ENCODE assay signal across 8 mouse cellular contexts in the genomic region with DNA sequence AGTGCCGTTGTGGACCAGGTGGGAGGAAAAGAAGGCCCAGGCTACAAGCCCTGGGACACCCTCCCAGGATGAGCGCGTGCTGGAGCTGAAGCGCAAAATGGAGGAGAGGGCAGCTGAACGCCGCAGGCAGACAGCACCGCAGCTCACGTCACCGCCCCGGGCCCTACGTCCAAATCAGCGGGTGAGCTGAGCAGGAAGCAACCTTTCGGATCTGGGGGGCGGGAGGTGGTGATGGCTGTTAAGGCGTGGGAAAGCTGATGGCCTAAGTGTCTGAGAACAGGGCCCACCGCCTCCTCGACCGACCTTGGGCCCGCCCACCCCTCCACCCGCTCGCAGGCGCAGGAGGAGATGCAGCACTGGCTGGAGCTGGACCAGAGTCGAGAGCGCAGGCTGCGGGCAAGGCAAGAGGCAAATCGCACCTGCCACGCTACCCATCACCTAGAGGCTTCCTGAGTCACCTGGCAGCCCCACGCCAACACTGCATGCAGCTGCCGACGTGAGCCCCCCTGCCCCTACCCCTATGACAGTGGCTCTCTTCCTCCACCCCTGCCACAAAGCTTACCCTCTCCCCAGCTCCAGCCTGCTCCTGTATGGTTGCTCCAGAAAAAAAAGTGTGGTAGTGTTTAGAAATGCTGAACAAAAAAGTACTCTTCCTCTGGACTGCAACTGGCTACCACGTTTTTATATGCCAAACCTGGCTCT. TPM values are rescaled to one million over a fixed set of nuclear protein-coding genes. Genes with fewer than 3 reads are reported as not detected.
DNase-seq lines count a peak whose midpoint lies in the region; ATAC-seq lines count a peak whose summit lies in the region.

No protein-coding gene starts in this region.

- peak; percentile 8 for DNase-seq in layer of hippocampus, adult 9-11 months
- DNase-seq in layer of hippocampus, adult 9-10 months (ENCODE audit: low spot score) = no peak
- peak; percentile 56 to 68 for DNase-seq in cerebellum, postnatal 25 days
- DNase-seq in kidney, postnatal 4 days = peak; percentile 59 to 73
- DNase-seq in lung, postnatal 14 days = peak; percentile 6
- DNase-seq in retina, postnatal 1 day = peak; percentile 61
- DNase-seq in spleen, postnatal 14 days (ENCODE audit: low spot score in 2 of 2) = no peak

- no peak overlapping the region for H3K27ac ChIP-seq in heart, embryonic 11.5 days (ENCODE audit: low read depth, low read length)

- ATAC-seq in heart, embryonic 11.5 days (replicated peaks; ENCODE audit: insufficient number of reproducible peaks, low FRiP score, low TSS enrichment) = peak; percentile 47; the same call in 1 of the 2 replicates

- H3K36me3 ChIP-seq in heart, embryonic 11.5 days (ENCODE audit: control insufficient read depth, insufficient read depth, low read length) = no peaks in the 10 kb centered on the region

- no peaks in the 10 kb centered on the region; the same call in 1 of the 2 replicates for H3K4me1 ChIP-seq in heart, embryonic 11.5 days (ENCODE audit: control insufficient read depth, insufficient read depth, low read length)

- H3K4me2 ChIP-seq in heart, embryonic 11.5 days = peak overlapping the region; percentile 60

- no peaks in the 10 kb centered on the region for H3K9me3 ChIP-seq in heart, embryonic 11.5 days (replicated peaks; ENCODE audit: control insufficient read depth, low read length)

- no peaks in the 10 kb centered on the region for H3K27me3 ChIP-seq in heart, embryonic 11.5 days (ENCODE audit: control insufficient read depth, insufficient read depth, low read length)

- WGBS in heart, embryonic 11.5 days (ENCODE audit: insufficient replicate concordance) = 10% methylated on average over 31 of the region's 31 CpGs

- peak overlapping the region; percentile 24 for H3K4me3 ChIP-seq in heart, embryonic 11.5 days (ENCODE audit: low read depth, low read length)

- peak overlapping the region; percentile 68 for H3K9ac ChIP-seq in heart, embryonic 11.5 days (ENCODE audit: low read depth, low read length)

RNA-seq across cellular contexts. Expression of gene Rnf4, which starts 9.1 kb away (rescaled TPM):
- 125 and 143 TPM in 2 replicates for polyA plus RNA-seq in heart, embryonic 11.5 days (2014; fragmentation: Nextera tagmentation; extraction: Ambion mirVana)

RNA-seq across cellular contexts. Expression of gene Cfap99, which starts 38.6 kb away (rescaled TPM):
- 0.07 and 0.10 TPM in 2 replicates for polyA plus RNA-seq in heart, embryonic 11.5 days (2014; fragmentation: Nextera tagmentation; extraction: Ambion mirVana)

RNA-seq across cellular contexts. Expression of gene Zfyve28, which starts 38.8 kb away (rescaled TPM):
- 0.29 and 0.46 TPM in 2 replicates for polyA plus RNA-seq in heart, embryonic 11.5 days (2014; fragmentation: Nextera tagmentation; extraction: Ambion mirVana)

RNA-seq across cellular contexts. Expression of gene Fam193a, which starts 42.7 kb away (rescaled TPM):
- 9.4 and 12.0 TPM in 2 replicates for polyA plus RNA-seq in heart, embryonic 11.5 days (2014; fragmentation: Nextera tagmentation; extraction: Ambion mirVana)

Comparison
In these comparisons a context has a peak if more than half of its experiments do, and no peak if none do; other contexts are left out.
1. DNase-seq: peak in layer of hippocampus, adult 9-11 months (single experiment), cerebellum, postnatal 25 days (2 of 2), kidney, postnatal 4 days (2 of 2), lung, postnatal 14 days (single experiment) and retina, postnatal 1 day (single experiment); none in layer of hippocampus, adult 9-10 months (single experiment) and spleen, postnatal 14 days (0 of 2).